Mouse (Mus musculus) MEL (cell line): Measurements from ENCODE around the gene Tbc1d16.

Experiments
- GATA1 ChIP-seq: IDR thresholded peaks from 2 replicates; pipeline ENCODE4 v1.6.1; 2011; ENCODE audit warnings: low read depth, low read length, improper control_type of control experiment
- MAZ ChIP-seq: IDR thresholded peaks from 2 replicates; pipeline ENCODE4 v1.6.1; 2012; ENCODE audit warnings: low read depth, mild to moderate bottlenecking, inconsistent platforms, low read length, improper control_type of control experiment
- MYC ChIP-seq: IDR thresholded peaks from 2 replicates; pipeline ENCODE4 v1.6.1; 2011; ENCODE audit warnings: low read depth, mild to moderate bottlenecking, low read length, improper control_type of control experiment, moderate library complexity
- POLR2A ChIP-seq, 2 experiments: IDR thresholded peaks; 2 replicates each; pipeline ENCODE4 v1.6.1; 2011 to 2012; ENCODE audit warnings: low read length in 2 of 2, mild to moderate bottlenecking in 2 of 2, control low read depth in 1 of 2, improper control_type of control experiment in 1 of 2, low read depth in 1 of 2, moderate library complexity in 1 of 2; ENCODE audit not compliant: control insufficient read depth in 1 of 2, insufficient read depth in 1 of 2, poor library complexity in 1 of 2
- RAD21 ChIP-seq: IDR thresholded peaks from 2 replicates; pipeline ENCODE4 v1.6.1; 2011; ENCODE audit warnings: mild to moderate bottlenecking, low read depth, low read length, improper control_type of control experiment
- RCOR1 ChIP-seq: IDR thresholded peaks from 2 replicates; pipeline ENCODE4 v1.6.1; 2012; ENCODE audit warnings: low read depth, mild to moderate bottlenecking, inconsistent platforms, low read length, improper control_type of control experiment
- ZC3H11A ChIP-seq: IDR thresholded peaks from 2 replicates; pipeline ENCODE4 v1.6.1; 2012; ENCODE audit warnings: low read depth, mild to moderate bottlenecking, inconsistent platforms, low read length, improper control_type of control experiment
- ZMIZ1 ChIP-seq: IDR thresholded peaks from 2 replicates; pipeline ENCODE4 v1.6.1; 2012; ENCODE audit warnings: low read depth, mild to moderate bottlenecking, inconsistent platforms, low read length, improper control_type of control experiment, moderate library complexity

- TF ChIP-seq MAZ (no peak), POLR2A (IDR thresholded peaks at IDR 0.05; ENCODE audit: control insufficient read depth in 1 of 2, insufficient read depth in 1 of 2, low read depth in 1 of 2, low read length in 2 of 2, poor library complexity in 1 of 2) (no peak), ZMIZ1 (no peak), RCOR1 (no peak), MYC (no peak), GATA1 (no peak), ZC3H11A (no peak), RAD21 (no peak)
Observed at GRCm38 (mm10) chr11:119152321-119152831, 75.9 kb downstream of the Tbc1d16 start.
